Mouse (Mus musculus) layer of hippocampus, adult 9-11 months (tissue): ENCODE results near the gene Syngr1.
A peak's percentile ranks its signal among the peaks of the same experiment; 100 is the strongest.

Experiments
- DNase-seq: peaks from one replicate; pipeline ENCODE4 v3.0.0; 2022

Syngr1 gene

DNA sequence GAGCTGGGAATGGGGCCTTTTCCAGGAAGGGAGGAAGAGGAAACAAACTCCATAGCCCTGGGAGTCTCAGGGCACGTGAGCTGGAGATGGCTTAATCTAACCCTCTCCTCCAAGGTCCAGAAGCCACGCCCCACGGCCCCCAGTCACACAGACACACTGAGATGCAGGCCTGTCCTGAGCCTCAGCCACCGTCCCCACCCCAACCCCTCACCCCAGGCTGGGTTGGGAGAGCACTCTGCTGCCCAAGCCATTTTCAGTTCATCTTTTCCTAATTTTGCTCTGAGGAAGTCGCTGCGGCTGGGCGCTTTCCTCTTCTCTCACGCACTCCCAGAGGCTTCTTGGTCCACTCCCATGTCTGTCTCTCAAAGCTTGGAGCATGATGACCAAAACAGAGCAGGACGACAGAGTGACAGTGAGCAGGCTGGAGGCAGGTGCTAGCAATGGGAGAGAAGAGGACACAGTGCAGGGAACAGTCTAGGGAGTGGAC is 19.1 kb upstream of the Syngr1 start:
- peak; percentile 90 for DNase-seq

DNA sequence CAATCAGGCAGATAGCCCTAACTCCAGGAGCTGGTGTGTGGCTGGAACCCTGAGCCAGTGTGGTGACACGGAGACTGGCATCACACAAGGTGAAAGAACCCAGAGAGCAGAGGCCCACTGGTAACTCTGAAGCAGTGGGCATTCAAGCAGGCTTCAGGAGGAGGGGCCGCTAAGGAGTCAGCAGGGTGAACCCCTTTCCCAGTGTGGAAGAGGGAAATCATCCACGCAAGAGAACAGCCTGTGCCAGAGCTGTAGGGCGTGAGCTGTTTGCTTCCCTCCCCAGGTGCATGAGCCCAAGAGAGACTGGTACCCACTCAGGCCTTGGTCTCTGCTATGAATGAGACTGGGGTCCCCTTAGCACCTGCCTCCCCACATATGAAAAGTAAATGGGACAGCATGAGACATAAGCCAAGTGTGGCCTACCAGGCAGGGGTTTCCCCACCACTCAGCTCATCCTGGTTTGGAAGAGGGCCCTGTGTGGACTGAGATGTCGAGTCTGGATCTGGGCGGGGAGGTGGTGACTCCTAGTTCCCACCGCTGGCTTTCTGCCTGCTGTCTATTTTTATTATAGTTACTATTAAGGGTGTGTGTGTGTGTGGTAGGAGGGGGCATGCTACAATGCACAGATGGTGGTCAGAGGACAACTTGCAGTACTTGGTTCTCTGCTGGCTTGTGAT is 18.4 kb upstream of the Syngr1 start:
- peak; percentile 35 for DNase-seq

DNA sequence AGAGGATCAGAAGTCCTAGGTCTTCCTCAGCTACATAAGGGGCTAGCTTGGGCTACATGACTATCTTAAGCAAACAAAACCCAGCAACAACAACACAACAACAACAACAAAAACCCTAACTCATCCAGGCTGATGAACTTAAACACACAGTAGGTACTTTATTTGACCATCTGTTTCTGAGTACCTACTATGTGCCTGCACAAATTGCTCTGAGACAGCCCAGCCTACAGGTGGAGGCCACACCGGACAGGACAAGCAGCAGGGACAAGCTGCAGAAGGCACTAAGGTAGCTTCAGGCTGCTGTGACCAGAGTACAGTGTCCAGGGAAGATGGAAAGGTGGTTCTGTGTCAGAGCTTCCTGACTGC is 17.9 kb upstream of the Syngr1 start:
- DNase-seq = no peak

DNA sequence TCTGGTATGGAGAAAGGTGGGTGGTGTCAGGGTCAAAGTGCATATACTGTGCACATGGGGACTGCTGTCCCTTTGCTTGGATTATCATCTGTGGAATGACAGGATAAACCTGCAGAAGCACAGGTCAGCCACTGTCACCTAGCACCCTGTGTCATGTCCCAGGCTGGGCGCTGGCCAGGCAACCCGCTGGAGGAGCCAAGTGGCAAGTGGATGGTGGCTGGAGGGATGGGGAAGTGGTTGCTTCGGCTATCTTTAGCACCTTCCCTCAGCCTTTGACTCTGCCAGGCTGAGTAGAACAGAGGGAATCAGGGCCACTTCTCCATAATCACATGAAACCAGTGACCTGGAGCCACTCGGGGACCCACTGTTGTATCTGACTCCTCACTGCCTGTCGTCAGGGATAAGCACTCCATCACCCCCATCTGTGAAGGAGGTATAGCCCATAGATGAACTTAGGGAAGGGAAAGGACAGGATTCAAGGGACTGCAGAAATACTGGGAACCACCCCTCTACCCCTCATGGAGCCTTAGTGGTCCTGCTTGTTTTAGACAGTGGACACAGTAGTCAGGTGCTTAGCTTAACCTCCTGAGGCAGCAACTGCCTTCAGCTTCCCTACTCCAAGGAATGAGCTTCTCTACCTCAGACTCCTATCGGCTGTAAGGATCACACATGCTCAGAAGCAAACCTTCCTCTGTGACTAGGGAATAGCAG is 16.3 kb upstream of the Syngr1 start:
- peak; percentile 80 for DNase-seq

DNA sequence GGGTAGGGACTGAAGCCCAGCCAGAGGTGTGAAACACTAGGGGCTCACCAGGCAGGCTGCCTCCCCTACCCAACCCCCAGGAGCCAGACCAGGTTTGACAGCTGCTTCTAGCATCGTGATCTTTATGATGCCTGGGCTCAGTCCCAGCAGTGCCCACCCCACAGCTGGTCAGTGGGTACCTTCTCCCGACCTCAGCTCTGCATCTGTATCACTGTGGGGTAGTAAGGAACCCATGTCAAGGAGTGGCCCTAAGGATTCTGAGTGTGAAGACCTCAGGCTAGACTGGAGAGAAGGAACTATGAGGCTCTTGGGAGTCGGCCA is 15.8 kb upstream of the Syngr1 start:
- no peak for DNase-seq

DNA sequence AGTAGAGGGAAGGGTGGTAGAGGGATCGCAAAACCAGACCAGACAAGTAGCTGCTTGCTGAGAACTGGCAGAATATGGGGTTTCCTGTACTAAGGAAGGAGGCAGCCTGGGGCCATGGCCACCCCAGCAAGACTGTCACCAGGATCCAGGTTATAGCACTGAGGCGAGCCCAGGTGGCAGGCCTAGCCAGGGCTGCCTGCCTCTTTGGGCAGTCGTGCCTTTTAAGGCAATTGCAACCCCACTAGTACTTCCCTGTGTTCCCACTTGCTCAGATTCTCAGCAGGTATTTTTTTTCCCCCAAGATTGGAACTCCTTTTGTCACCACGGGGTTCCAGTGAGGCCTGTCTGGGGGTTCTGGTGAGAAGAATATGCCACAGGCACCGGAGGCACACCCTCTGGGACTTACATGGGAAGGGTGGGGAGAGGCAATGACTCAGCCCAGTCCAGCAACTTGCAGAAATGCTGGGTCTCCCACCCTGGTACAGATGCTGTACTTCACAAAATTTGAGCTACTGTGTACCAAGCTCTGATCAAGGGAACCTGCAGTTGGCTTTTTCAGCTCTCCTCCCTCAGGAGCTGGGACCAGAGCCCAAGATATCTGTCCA is 15.3 kb upstream of the Syngr1 start:
- no peak for DNase-seq

DNA sequence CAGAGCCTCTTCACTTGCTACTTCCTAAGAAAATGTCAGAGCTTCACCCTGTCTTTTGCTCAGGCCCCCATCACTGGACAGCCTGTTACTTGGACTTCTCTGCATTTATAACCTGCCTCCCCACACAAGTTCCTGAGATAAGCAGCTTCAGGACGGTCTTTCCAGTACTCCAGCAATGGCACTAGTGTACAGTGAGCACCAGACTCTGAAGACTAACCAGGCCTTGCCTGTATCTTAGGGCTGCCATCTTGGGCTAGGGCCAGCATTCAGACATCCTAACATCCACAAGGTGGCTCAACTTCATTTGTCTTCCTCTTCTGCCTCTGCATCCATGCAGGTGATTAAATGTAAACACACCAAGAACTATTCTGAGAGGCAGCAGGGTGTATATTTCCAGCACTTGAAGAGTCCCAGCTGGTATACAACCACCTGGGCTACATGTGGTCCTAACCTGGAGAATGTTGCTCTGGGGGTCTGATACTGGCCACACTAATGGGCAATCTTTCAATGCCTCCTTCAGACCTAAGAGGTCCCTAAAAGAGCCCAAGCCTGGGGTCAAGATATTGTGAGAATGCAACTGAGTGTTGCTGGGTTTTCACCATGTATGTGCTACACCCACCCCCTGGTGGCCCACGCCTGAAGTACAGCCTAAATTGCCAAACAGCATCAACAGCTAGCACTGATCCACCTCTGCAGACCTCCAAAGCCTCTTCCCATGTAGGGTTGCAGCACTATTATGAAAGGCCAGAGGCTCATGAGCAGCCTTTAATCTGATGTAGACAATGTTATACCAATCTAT is 14.6 kb upstream of the Syngr1 start:
- DNase-seq = peak; percentile 75

DNA sequence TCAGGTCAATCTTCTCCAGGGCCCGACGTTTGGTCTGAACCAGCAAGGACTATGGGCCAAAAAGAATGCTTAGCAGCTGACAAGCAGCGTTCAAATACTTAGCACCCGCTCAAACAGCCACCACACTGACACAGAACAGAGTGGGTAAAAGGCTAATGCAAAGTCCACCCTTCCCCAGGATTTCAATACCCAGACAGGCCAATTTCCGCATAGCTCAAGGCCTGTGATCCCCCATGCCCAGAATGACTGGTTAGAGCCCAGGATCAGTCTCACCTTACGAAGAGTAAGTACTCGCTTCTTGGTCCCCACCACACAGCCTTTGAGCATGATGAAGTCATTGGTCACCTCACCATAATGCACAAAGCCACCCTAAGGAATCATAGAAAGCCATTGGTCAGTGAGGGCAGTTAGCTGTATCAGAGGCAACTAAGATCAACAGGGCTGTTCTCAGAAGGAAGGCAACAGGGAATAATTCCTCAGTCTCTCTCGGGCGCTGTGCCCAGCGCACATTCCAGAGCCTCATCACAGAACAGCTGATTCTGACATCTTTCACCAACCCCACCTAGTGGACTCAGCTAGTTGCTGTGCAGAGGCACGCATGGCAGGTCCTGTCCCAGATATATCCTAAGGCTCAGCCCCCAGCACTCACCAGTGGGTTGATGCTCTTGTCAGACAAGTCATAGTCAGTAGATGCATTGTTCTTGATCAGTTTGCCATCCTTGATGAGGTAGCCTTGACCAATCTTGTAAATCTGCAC is 12.9 kb upstream of the Syngr1 start:
- no peak for DNase-seq

DNA sequence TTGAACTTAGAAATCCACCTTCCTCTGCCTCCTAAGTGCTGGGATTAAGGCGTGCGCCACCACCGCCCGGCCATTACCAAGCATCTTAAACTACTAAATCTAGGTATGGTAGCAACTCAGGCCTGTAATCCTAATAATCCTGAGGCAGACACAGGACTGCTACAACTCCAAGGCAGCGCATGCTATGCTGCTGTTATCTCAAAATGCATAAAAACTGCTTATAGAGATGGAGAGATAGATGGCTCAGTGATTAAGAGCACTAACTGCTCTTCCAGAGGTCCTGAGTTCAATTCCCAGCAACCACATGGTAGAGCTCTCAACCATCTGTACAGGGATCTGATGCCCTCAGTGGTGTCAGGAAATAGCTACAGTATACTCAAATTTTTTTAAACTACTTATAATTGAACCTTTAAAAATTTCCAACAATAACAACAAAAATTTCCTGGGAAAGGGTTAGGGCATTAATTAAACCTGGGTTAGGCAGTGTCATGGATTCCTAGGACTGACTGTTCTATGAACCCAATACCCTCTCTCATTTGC is 11.9 kb upstream of the Syngr1 start:
- DNase-seq = no peak

DNA sequence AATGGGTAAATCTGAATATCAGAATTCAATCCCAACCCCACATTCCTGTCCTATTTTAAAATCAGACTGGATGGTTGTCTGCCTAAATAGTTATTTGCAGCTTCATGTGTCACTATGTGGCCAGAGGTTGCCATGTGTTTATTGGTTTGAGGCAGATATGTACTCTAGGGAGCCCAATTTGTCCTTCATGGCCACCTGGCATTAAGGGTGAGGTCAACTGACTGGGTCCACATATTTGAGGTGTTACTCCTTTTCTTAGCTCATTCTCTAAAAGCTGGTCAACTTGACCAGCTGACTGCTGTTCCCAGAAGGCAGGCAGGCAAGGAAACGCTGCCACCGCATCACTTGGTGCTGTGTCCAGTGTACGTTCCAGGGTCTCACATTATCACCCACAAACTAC is 11.2 kb upstream of the Syngr1 start:
- DNase-seq = no peak

DNA sequence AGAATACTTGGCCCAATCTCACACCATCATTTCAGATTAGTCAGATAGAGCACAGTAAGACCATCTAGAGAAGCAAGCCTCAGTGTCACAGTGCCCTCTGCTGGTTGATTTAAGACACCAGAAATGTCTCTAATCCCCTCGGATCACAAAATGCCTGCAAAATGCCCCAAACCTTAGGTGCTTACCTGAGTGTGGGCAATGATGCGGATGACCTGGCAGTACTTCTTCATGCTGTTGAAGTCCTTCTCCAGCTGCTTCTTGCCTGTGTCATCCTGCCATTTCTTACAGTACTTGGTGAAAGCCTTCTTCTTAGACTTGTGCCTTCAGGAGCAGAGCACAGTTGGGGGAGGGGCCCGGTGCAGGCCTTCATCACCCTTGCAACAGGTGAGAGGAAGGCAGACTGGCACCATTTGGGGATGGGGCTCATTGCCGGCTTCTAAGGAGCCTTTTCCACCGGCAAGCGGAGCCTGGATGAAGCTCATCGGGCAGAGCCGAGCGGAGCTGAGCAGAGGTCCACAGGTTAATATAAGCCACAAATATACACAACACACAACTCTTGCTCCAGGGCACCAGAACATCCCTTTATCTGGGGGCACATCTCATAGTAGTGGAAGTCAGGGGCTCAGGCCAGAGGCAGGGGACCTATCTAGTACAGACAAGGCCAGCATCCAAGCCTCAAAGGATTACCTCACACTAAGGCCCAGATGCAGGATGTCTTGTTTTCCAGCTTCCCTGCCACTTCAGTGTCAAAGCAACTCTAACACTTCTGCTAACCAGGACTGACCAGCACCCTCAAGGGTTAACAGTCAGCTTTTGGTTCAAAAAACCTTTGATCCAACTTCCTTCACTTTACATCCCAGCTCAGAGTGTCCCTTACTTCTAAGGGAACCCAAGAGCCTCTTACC is 10.2 kb upstream of the Syngr1 start:
- no peak for DNase-seq

DNA sequence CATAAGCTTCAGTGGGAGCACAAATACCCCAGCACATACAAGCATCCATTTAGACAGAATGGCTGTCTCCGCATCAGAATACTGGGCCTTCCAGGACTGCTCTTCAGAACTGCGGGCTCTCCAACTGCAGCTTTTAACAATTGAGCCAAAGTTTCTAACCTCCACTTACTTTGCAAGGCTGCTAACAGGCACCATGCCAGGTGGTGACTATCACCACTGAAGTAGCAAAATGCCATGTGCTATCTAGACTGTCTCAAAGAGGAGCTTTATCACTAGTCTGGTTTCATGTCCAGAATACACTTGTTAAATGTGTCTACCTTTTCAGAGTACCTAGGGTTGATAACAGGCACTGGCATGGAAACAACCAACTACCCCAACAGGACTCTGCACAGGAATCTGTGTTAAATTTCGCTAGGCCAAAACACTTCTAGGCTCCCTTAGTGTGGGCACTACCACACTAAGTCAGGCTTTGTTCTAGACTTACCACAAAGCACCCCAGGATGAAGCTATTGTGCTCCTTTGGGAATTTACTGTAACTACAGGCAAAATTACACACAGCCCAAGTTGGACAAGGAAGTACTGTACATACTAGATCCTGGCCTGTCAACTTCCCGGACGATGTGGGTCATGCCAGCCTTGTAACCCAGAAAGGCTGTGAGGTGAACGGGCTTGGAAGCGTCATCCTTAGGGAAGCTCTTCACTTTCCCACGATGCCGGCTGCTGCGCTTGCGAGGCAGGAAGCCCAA is 9.2 kb upstream of the Syngr1 start:
- DNase-seq = no peak

DNA sequence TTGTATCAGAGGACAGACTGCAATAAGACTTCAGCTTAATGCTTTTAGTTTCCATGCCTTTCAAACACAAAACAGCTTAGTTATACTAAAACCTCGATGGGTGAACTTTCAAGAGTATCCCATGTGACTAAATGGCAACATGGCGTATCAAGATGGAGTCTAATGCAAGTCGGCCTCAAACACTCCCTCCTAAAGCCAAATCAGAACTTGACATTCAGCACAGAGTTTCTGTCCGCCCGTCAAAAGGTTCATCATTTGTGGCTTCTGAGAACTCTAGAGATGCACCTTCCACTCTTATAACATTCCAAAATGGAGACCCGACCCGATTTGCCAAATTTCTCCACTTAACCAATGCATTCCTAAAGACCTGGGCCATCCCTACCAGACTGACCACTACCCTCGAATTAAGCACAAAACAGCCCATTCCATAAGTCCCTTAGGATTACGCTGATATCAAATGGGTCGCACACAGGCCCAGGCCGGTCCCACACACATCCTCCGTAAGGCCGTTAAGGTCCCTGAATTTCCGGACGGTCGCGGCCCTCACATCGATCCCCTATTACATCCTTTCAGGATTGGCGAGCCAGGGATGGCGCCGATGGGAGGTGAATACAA is 8.4 kb upstream of the Syngr1 start:
- no peak for DNase-seq

DNA sequence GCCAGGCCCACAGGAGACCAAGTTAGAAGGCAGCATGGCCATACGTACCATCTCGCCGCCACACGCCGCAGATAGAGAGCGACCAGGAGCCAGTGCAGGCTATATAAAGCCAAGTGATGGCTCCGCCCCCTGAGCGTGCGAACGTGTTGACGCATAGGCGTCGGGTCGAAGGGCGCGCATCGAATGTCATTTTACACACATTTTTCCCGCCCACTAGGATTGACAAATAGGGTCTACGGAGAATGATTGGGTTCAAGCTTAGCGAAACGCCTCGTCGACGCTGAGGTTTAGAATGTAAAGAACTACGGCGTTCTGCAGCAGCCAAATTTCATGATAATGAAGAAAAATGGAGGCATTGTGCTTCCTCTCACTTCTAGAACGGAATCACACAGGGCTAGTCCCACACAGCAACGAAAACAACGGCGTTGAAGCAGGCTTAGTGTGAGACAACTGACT is 7.8 kb upstream of the Syngr1 start:
- peak; percentile 99 for DNase-seq

DNA sequence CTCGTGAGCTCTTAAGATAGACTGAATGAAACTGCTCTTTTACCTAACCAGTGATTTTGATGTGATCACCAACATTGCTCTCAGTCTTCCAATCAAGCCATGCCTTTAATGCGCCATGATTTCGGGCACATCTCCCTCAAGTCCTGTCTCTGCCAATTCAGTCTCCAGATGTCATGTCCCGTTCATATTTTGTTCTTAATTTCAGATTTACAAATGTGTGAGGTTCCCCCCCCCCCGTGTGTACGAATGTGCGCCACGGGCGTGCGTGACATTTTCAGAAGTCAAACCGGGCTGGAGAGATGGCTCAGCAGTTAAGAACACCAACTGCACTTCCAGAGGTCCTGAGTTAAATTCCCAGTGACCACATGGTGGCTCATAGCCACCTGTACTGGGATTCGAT is 7.4 kb upstream of the Syngr1 start:
- DNase-seq = no peak

DNA sequence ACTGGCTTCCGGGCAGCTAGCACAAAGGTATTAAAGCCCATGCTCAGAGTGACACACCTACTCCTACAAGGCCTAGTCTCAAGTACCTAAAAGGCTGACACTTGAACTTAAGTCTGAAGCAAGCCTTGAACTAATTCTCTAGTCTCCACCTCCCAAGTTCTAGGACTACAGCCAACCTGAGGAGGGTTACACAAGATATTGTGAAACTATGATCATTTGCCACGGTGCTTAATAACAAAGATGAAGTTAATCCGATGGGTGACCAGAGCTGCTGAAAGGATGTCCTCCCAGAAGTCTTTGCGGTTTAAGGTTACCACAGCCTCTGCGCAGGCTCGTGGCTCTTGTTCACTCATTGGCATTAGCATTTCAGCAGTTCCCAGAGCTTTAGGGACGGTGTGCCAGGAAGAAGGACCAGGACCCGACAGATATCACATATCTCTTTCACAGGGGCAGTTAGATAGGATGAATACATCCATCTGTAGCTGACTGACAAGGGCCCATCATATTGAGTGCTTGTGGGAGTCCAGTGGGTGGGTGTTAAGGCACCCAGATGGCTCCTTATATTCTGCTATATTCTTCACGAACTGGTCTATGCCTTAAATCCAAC is 3.6 kb upstream of the Syngr1 start:
- no peak for DNase-seq

DNA sequence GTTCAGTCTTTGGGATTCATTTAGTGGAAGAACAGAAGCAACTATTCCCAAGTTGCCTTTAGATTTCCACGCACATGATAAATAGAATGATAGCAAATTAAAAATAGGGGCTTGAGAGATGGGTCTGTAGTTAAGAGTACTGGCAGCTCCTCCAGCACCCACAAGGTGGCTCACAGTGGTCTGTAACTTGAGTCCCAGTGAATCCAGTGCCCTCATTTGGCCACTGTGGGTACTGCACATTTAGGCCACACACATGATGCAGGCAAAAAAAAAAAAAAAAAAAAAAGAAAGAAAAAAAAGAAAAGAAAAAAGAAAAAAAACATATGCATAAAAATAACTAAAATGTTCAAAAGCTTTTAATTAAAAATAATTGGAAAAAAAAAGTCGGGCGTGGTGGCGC is 2.5 kb upstream of the Syngr1 start:
- peak; percentile 96 for DNase-seq

DNA sequence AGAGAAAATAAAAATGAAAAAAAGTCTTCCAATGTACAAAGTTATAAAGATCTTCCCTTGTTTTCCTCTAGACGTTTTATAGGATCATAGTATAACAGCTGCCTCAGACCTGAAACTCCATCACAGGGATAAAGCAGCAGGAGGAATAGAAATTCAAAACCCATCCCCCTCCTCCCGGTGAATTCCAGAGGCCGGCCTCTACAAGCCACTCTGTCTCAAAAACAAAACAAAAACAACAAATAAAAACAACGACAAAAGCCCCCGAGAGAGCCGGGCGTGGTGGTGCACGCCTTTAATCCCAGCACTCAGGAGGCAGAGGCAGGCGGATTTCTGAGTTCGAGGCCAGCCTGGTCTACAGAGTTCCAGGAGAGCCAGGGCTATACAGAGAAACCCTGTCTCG is 979 bp upstream of the Syngr1 start:
- DNase-seq = no peak

DNA sequence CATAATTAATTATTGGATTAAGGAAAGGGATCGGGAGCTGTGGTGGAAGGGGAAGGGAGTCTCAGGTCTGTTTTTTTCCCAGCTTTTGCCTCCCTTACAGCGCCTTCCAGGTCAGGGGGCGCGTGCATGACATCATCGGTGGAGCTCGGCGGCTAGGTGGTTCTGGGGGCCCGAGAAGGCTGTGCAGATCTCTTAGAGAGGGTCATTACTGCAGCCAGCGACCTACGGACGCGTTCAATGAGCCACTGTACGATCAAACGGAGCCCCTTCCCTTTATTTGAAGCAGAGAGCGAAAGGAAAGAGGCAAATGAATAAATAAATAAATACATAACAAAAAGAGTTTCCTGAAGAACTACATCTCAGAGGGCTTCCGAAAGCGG is 403 bp upstream of the Syngr1 start:
- DNase-seq = no peak

DNA sequence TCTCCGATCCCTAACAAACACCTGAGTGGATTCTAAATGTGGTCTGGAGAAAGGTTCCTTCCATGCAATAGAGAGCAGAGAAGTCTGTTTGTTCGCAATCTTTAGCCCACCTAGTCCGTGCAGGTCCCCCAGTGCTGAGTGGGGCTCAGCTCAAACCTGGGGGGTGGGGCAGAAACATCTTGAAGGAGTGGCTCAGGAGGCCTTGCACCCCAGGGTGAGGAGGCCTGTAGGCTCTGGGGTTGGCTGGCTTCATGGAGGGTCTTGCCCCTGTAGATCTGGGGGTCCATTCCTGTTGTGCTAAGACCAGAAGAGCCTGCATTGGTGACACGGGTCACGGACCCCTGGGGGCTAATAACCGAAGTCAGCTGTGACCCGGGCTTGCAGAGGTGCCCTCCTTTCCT is 907 bp downstream of the Syngr1 start:
- no peak for DNase-seq
